Mouse (Mus musculus) limb, embryonic 14.5 days (tissue): ENCODE results near the gene Sh3bp2. TPM values are rescaled to one million over a fixed set of nuclear protein-coding genes. Genes with fewer than 3 reads are reported as not detected.
"Not testable (repeated sequence)": the region's sequence is repeated elsewhere in the genome, so short reads cannot be mapped to it uniquely, and the experiment has no call there.

Source experiments
- ATAC-seq: fragments of 200-750 bp; cut with Nextera tagmentation; 2 replicates; pipeline ENCODE4 v1.8.0; 2017; ENCODE audit warnings: low read depth, moderate number of reproducible peaks, moderate TSS enrichment; ENCODE audit not compliant: low FRiP score
- DNase-seq: peaks from one replicate; pipeline ENCODE4 v3.0.0-alpha.2; 2015; ENCODE audit warnings: low spot score
- H3K27ac ChIP-seq: fragments of 300-500 bp; sonication (generic); replicated peaks from 2 replicates; pipeline ENCODE4 v1.5.1; 2014; ENCODE audit warnings: low read depth, mild to moderate bottlenecking, low read length, moderate library complexity, mixed read lengths
- H3K27me3 ChIP-seq: fragments of 300-500 bp; sonication (generic); 2 replicates; pipeline ENCODE4 v1.6.1; 2014; ENCODE audit warnings: low read length, mixed read lengths; ENCODE audit not compliant: control insufficient read depth, insufficient read depth
- H3K36me3 ChIP-seq: fragments of 300-500 bp; sonication (generic); 2 replicates; pipeline ENCODE4 v1.6.1; 2014; ENCODE audit warnings: mild to moderate bottlenecking, low read length, moderate library complexity, mixed read lengths; ENCODE audit not compliant: control insufficient read depth, insufficient read depth
- H3K4me1 ChIP-seq: fragments of 300-500 bp; sonication (generic); 2 replicates; pipeline ENCODE4 v1.6.1; 2014; ENCODE audit warnings: antibody characterized with exemption, low read length, mixed read lengths; ENCODE audit not compliant: control insufficient read depth, insufficient read depth
- H3K4me2 ChIP-seq: fragments of 300-500 bp; sonication (generic); replicated peaks from 2 replicates; pipeline ENCODE4 v1.6.1; 2014; ENCODE audit warnings: low read depth, mild to moderate bottlenecking, low read length, moderate library complexity; ENCODE audit not compliant: severe bottlenecking
- H3K4me3 ChIP-seq: fragments of 300-500 bp; sonication (generic); replicated peaks from 2 replicates; pipeline ENCODE4 v1.5.1; 2014; ENCODE audit warnings: low read length
- H3K9ac ChIP-seq: fragments of 300-500 bp; sonication (generic); 2 replicates; pipeline ENCODE4 v1.6.1; 2014; ENCODE audit warnings: mild to moderate bottlenecking, low read depth, low read length, moderate library complexity; ENCODE audit not compliant: severe bottlenecking
- H3K9me3 ChIP-seq: fragments of 300-500 bp; sonication (generic); 2 replicates; pipeline ENCODE4 v1.6.1; 2016; ENCODE audit warnings: low read length; ENCODE audit not compliant: control insufficient read depth
- POLR2A ChIP-seq: fragments of 200-500 bp; IDR thresholded peaks from 2 replicates; pipeline ENCODE4 v1.8.0; 2012; ENCODE audit warnings: inconsistent platforms, mild to moderate bottlenecking, moderate library complexity, borderline replicate concordance; ENCODE audit not compliant: insufficient read depth, insufficient read length; ENCODE audit errors: extremely low read depth
- WGBS: fragments of 180-500 bp; shearing (Covaris S2); extraction: QIAGEN DNeasy Blood & Tissue Kit; methylation state at CpG from one replicate; pipeline ENCODE4 v1.1.7; 2014; 5-methylcytosine and 5-hydroxymethylcytosine counted together
- polyA plus RNA-seq, 2 experiments: library from polyadenylated mRNA; depleted of rRNA in 1 of 2; stranded (reverse) in 1 of 2; unstranded in 1 of 2; fragments of >200 nt; fragmentation: Nextera tagmentation in 1 of 2; extraction: Ambion mirVana in 1 of 2; gene quantifications; 2 replicates each; pipeline versions ENCODE4 v1.2.1 to v1.2.3; 2012 to 2014

Gene Sh3bp2
- polyA plus RNA-seq, 2 experiments, result 12.6 to 17.9 TPM

- H3K36me3 ChIP-seq, result 0 out of 2 replicates have a peak, but pooled peaks cover 2% of the 10 kb centered on the region
- H3K27me3 ChIP-seq, result no peaks in the 10 kb centered on the region
- no peak for TF ChIP-seq POLR2A
- no peaks in the 10 kb centered on the region for H3K9me3 ChIP-seq
- 83% methylated on average over 5 of the region's 5 CpGs for WGBS
- no peak overlapping the region for H3K4me3 ChIP-seq
- no peak for ATAC-seq
- no peak for DNase-seq
- H3K4me1 ChIP-seq, result no peaks in the 10 kb centered on the region
- H3K27ac ChIP-seq, result no peak overlapping the region
- H3K9ac ChIP-seq, result no peak overlapping the region
- H3K4me2 ChIP-seq, result no peak overlapping the region
Measured at GRCm38 (mm10) chr5:34587881-34588280, 62.2 kb downstream of the Sh3bp2 start.

GRCm38 (mm10) chr5:34590059-34590458 is 64.4 kb downstream of the Sh3bp2 start:
- no peak overlapping the region for H3K4me2 ChIP-seq
- TF ChIP-seq POLR2A, result no peak
- 37% methylated on average over 5 of the region's 5 CpGs for WGBS

DNA sequence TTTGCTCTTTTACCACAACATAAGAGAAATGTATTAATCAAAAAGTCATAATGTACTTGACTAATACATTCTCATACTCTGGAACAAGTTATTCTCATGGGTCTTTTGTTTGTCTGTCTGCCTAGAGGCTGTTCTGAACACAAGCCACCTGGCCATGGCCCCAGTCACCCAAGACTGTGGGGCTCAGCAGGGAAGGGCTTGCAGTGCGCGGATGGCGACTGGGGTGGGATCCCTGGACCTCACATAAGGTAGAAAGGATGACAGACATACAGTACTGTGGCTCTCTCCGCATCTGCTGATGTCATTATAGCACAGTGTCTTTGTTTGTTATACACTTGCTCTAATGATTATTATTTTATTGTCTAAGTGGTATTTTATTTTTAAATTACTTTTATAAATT is 65.1 kb downstream of the Sh3bp2 start:
- WGBS, result 69% methylated on average over 4 of the region's 4 CpGs
- no peak for ATAC-seq
- Histone ChIP-seq H3K4me3 (no peak overlapping the region), H3K9me3 (no peaks in the 10 kb centered on the region), H3K27ac (no peak overlapping the region), H3K4me2 (no peak overlapping the region), H3K27me3 (no peaks in the 10 kb centered on the region), H3K9ac (no peak overlapping the region), H3K36me3 (peaks cover 7% of the 10 kb centered on the region; the same call in 1 of the 2 replicates), H3K4me1 (no peaks in the 10 kb centered on the region)
- no peak for TF ChIP-seq POLR2A
- no peak for DNase-seq

More at GRCm38 (mm10) chr5:34590059-34590458, 64.4 kb downstream of the Sh3bp2 start:
- no peak overlapping the region for H3K9ac ChIP-seq
- H3K36me3 ChIP-seq, result peaks cover 7% of the 10 kb centered on the region; the same call in 1 of the 2 replicates
- no peak overlapping the region for H3K27ac ChIP-seq
- H3K9me3 ChIP-seq, result no peaks in the 10 kb centered on the region
- H3K4me1 ChIP-seq, result no peaks in the 10 kb centered on the region
- no peaks in the 10 kb centered on the region for H3K27me3 ChIP-seq
- DNase-seq (no peak), ATAC-seq (no peak)
- no peak overlapping the region for H3K4me3 ChIP-seq

DNA sequence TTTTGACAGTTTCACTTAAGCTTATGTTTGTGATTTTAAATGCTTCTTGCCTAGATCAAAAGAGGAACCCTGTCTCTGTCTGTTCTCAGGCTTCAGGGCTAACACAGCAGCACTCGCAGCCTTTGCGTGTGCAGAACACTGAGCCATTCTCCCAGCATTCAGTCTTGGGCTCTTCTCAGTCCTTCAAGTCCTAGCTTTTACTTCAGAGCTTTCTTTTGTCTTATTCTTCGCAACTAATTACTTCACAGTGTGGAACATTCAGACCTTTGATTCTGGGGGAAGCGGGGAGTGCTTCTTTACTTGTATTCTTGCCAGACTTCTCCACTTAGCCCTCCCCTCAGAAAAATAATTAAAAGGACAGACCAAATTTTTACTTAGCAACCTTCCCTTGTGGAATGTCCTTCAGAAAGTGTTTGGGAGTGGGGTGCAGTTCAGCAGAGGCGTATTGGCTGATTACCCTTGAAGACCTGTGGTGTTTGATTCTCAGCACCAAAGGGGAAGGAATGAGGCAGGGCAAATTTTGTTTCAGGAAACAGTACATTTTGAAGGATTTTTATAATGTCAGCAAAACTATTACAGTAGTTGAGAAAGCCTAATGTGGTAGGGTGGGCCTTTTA is 65.9 kb downstream of the Sh3bp2 start:
- no peak for ATAC-seq
- no peaks in the 10 kb centered on the region for H3K4me1 ChIP-seq
- TF ChIP-seq POLR2A, result no peak

DNA sequence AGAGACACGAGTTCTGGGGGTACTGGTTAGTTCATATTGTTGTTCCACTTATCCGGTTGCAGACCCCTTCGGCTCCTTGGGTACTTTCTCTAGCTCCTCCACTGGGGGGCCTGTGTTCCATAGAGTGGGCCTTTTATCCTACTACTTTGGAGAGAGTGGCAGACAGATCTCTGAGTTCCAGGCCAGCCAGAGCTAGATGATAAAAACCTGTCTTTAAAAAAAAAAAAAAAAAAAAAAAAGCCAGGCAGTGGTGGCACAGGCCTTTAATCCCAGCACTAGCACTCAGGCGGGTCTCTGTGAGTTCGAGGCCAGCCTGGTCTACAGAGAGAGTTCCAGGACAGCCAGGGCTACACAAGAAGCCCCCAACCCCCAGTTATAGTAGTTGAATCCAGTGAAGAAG is 66.6 kb downstream of the Sh3bp2 start:
- 89% methylated on average over 5 of the region's 5 CpGs for WGBS
- not testable (repeated sequence) for DNase-seq

More for the DNA sequence above, 65.9 kb downstream of the Sh3bp2 start:
- Histone ChIP-seq H3K27me3 (no peaks in the 10 kb centered on the region), H3K4me3 (no peak overlapping the region), H3K4me2 (no peak overlapping the region), H3K36me3 (peaks cover 7% of the 10 kb centered on the region; the same call in 1 of the 2 replicates), H3K9ac (no peak overlapping the region), H3K27ac (no peak overlapping the region), H3K9me3 (no peaks in the 10 kb centered on the region)
- DNase-seq, result no peak
- WGBS, result 81% methylated on average over 5 of the region's 5 CpGs

DNA sequence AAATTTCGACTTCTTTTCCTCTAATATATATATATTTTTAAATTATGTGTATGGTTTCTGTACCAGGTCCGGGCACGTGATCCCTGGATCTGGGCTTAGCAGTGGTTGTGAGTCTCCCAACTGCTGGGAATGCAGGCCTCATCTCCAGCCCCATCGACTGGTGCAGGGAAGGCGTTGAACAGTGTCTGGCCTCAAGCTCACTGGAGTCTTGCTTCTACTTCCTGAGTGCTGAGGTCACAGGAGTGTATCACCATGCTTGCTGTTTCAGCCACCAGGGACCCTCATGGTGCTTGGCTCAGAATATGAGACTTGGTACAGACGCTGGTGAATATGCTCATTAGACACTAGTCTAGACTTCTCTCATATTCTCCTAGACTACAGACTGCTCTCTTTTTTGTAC is 67.0 kb downstream of the Sh3bp2 start:
- Histone ChIP-seq H3K9me3 (no peaks in the 10 kb centered on the region), H3K4me2 (no peak overlapping the region), H3K4me3 (no peak overlapping the region), H3K27me3 (no peaks in the 10 kb centered on the region), H3K9ac (no peak overlapping the region), H3K4me1 (no peaks in the 10 kb centered on the region), H3K36me3 (peaks cover 9% of the 10 kb centered on the region; the same call in 1 of the 2 replicates), H3K27ac (no peak overlapping the region)
- DNase-seq (no peak), ATAC-seq (no peak)
- no peak for TF ChIP-seq POLR2A
- WGBS, result 93% methylated on average over 6 of the region's 6 CpGs

More for the DNA sequence above, 66.6 kb downstream of the Sh3bp2 start:
- H3K9ac ChIP-seq, H3K4me1 ChIP-seq, H3K27me3 ChIP-seq, H3K4me2 ChIP-seq, H3K9me3 ChIP-seq, H3K4me3 ChIP-seq, ATAC-seq, H3K36me3 ChIP-seq, H3K27ac ChIP-seq: not testable (repeated sequence)
